Comparison of ENCODE assay signal across 8 mouse cellular contexts in the genomic region with DNA sequence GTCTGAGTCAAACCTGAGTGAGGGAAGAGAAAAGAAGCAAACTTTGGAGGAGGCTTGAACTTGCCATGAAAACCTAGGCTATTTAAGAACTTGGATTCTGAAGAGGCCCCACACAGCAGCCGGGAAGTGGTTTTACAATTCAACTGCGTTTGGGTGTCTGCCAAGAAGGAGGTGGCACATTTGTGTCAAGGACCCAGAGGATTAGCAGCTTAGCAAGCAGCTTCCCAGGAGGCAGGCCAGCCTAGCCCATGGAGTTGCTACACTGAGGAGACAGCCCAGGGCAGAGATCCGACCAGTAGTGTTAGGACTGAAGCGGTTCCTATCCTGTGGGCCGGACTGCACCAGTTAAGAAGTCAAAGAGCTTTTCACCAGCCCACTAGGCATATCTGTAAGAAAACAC.
A peak's percentile ranks its signal among the peaks of the same experiment; 100 is the strongest.
DNase-seq lines count a peak whose midpoint lies in the region; ATAC-seq and TF ChIP-seq lines count a peak whose summit lies in the region.

No protein-coding gene starts in this region.

- H3K4me2 ChIP-seq in intestine, embryonic 16.5 days (ENCODE audit: low read depth, low read length) = no peak overlapping the region

- intact Hi-C loops in gastrocnemius, adult 2 months (cut with DNase I) = no loop called here

- ATAC-seq in intestine, embryonic 16.5 days = peak; percentile 84
- ATAC-seq in megakaryocyte, adult 5-6 weeks (ENCODE audit: poor library complexity, severe bottlenecking) = peak; percentile 12

- 47% methylated on average over 5 of the region's 5 CpGs for WGBS in intestine, embryonic 16.5 days

- H3K9ac ChIP-seq in intestine, embryonic 16.5 days (ENCODE audit: low read depth, low read length) = no peak overlapping the region

- H3K9me3 ChIP-seq in intestine, embryonic 16.5 days (ENCODE audit: control insufficient read depth, low read length) = 0 out of 2 replicates have a peak, but pooled peaks cover 5% of the 10 kb centered on the region

- peaks cover 15% of the 10 kb centered on the region for H3K4me1 ChIP-seq in intestine, embryonic 16.5 days (ENCODE audit: control insufficient read depth, insufficient read depth, low read length)

- peak; percentile 30 for DNase-seq in gastrocnemius, adult 2 months
- DNase-seq in gastrocnemius, postnatal 25 days = no peak
- peak; percentile 73 to 76 for DNase-seq in right cerebral cortex, postnatal 10 days (ENCODE audit: low spot score in 2 of 2)
- no peak for DNase-seq in right cerebral cortex, postnatal 4 days
- DNase-seq in Muller cell, postnatal 12 days (ENCODE audit: inconsistent ontology term) = no peak
- no peak for DNase-seq in yolk sac, embryonic 10.5 days (ENCODE audit: low spot score)

- no peaks in the 10 kb centered on the region for H3K36me3 ChIP-seq in intestine, embryonic 16.5 days (ENCODE audit: control insufficient read depth, insufficient read depth, low read length)

- no peak for TF ChIP-seq CTCF in gastrocnemius, adult 2 months (IDR thresholded peaks at IDR 0.05)

- H3K27me3 ChIP-seq in intestine, embryonic 16.5 days (replicated peaks; ENCODE audit: control insufficient read depth, insufficient read depth, low read length) = no peaks in the 10 kb centered on the region

- H3K27ac ChIP-seq in gastrocnemius, adult 2 months = peak overlapping the region; percentile 62
- H3K27ac ChIP-seq in intestine, embryonic 16.5 days (ENCODE audit: low read length) = no peak overlapping the region

- H3K4me3 ChIP-seq in gastrocnemius, adult 2 months = no peak overlapping the region
- no peak overlapping the region for H3K4me3 ChIP-seq in intestine, embryonic 16.5 days (ENCODE audit: low read length)

Comparison
In these comparisons a context has a peak if more than half of its experiments do, and no peak if none do; other contexts are left out.
1. DNase-seq: peak in gastrocnemius, adult 2 months (single experiment) and right cerebral cortex, postnatal 10 days (2 of 2); none in gastrocnemius, postnatal 25 days (single experiment), right cerebral cortex, postnatal 4 days (single experiment), Muller cell, postnatal 12 days (single experiment) and yolk sac, embryonic 10.5 days (single experiment).